Mouse (Mus musculus) erythroblast, embryonic 14.5 days (primary cell): ENCODE results near the gene Lpar4.

Source experiments
- GATA1 ChIP-seq: IDR thresholded peaks from 2 replicates; pipeline ENCODE4 v1.6.1; 2012; ENCODE audit warnings: low read length, inconsistent platforms, mixed read lengths
- TAL1 ChIP-seq: IDR thresholded peaks from 3 replicates; pipeline ENCODE4 v1.6.1; 2012; ENCODE audit warnings: low read length, inconsistent platforms, mixed read lengths

GRCm38 (mm10) chrX:106962233-106962632 is 41.8 kb downstream of the Lpar4 start:
- no peak for TF ChIP-seq GATA1
- no peak for TF ChIP-seq TAL1
